25 mouse cellular contexts compared by ENCODE assay signal in the genomic region with DNA sequence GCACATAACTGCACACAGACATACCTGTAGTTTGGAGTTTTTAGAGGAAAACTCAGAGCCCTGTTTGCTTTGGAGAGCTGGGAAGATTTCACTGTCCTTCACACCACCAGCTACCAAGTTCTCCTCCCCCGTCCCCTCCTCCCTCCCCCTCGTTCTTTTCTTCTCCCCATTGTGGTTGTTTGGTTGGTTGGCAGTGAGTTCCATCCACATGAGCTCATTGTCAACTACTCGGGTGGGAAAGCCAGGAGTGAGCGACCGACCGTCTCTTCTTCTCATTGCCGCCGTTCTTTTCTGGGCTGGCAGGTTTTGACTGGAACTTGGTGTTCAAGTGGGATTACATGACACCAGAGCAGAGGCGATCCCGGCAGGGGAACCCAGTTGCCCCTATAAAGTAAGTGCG.
DNase-seq lines count a peak whose midpoint lies in the region; ATAC-seq lines count a peak whose summit lies in the region.
"Had no signal": no experiment of that assay in that cellular context is flagged by ENCODE, and none has a peak within 500 bp of the region (broad histone marks: within the 10 kb centered on the region; RNA-seq: fewer than 3 reads in every experiment).

No protein-coding gene starts in this region.

- ATAC-seq in hindbrain, embryonic 14.5 days (ENCODE audit: low FRiP score) = no peak
- no peak for ATAC-seq in midbrain, embryonic 11.5 days (ENCODE audit: low FRiP score)
- ATAC-seq: CD4-positive, CD25-positive, alpha-beta regulatory T cell, adult 4 months; intestine, postnatal 0 days had no signal

- WGBS in hindbrain, embryonic 10.5 days = 69% methylated on average over 11 of the region's 11 CpGs
- WGBS in hindbrain, embryonic 14.5 days = 58% methylated on average over 11 of the region's 11 CpGs
- WGBS in midbrain, embryonic 10.5 days = 75% methylated on average over 11 of the region's 11 CpGs
- 65% methylated on average over 11 of the region's 11 CpGs for WGBS in midbrain, embryonic 11.5 days
- WGBS in embryonic facial prominence, embryonic 10.5 days = 82% methylated on average over 11 of the region's 11 CpGs

- no peaks in the 10 kb centered on the region for H3K9me3 ChIP-seq in hindbrain, embryonic 10.5 days
- no peaks in the 10 kb centered on the region for H3K9me3 ChIP-seq in hindbrain, embryonic 14.5 days (ENCODE audit: control insufficient read depth, low read length)
- no peaks in the 10 kb centered on the region for H3K9me3 ChIP-seq in midbrain, embryonic 10.5 days (replicated peaks)
- no peaks in the 10 kb centered on the region for H3K9me3 ChIP-seq in midbrain, embryonic 11.5 days (ENCODE audit: control insufficient read depth, low read length)
- no peaks in the 10 kb centered on the region for H3K9me3 ChIP-seq in embryonic facial prominence, embryonic 10.5 days
- H3K9me3 ChIP-seq: embryonic facial prominence, embryonic 13.5 days; forebrain, embryonic 12.5 days; forebrain, embryonic 15.5 days; heart, embryonic 12.5 days; heart, embryonic 15.5 days; hindbrain, embryonic 15.5 days had no signal

- H3K4me3 ChIP-seq in hindbrain, embryonic 10.5 days = no peak overlapping the region
- no peak overlapping the region for H3K4me3 ChIP-seq in hindbrain, embryonic 14.5 days (replicated peaks; ENCODE audit: low read length)
- no peak overlapping the region for H3K4me3 ChIP-seq in midbrain, embryonic 10.5 days
- no peak overlapping the region for H3K4me3 ChIP-seq in midbrain, embryonic 11.5 days (ENCODE audit: low read depth, low read length)
- H3K4me3 ChIP-seq in embryonic facial prominence, embryonic 10.5 days = no peak overlapping the region
- H3K4me3 ChIP-seq: embryonic facial prominence, embryonic 13.5 days; erythroblast, embryonic 14.5 days; forebrain, embryonic 12.5 days; forebrain, embryonic 15.5 days; heart, embryonic 12.5 days; heart, embryonic 15.5 days; hindbrain, embryonic 15.5 days had no signal

- no peak overlapping the region for H3K4me2 ChIP-seq in hindbrain, embryonic 14.5 days (replicated peaks)
- no peak overlapping the region for H3K4me2 ChIP-seq in midbrain, embryonic 11.5 days
- H3K4me2 ChIP-seq: embryonic facial prominence, embryonic 13.5 days; forebrain, embryonic 12.5 days; forebrain, embryonic 15.5 days; heart, embryonic 12.5 days; heart, embryonic 15.5 days; hindbrain, embryonic 15.5 days had no signal

- H3K9ac ChIP-seq in hindbrain, embryonic 14.5 days = no peak overlapping the region
- H3K9ac ChIP-seq in midbrain, embryonic 11.5 days (ENCODE audit: low read length) = no peak overlapping the region
- H3K9ac ChIP-seq: embryonic facial prominence, embryonic 13.5 days; forebrain, embryonic 12.5 days; forebrain, embryonic 15.5 days; heart, embryonic 12.5 days; heart, embryonic 15.5 days; hindbrain, embryonic 15.5 days had no signal

- H3K4me1 ChIP-seq in hindbrain, embryonic 10.5 days (replicated peaks) = peaks cover 40% of the 10 kb centered on the region
- H3K4me1 ChIP-seq in hindbrain, embryonic 14.5 days (replicated peaks; ENCODE audit: control insufficient read depth, insufficient read depth, low read length) = peaks cover 10% of the 10 kb centered on the region; the same call in 1 of the 2 replicates
- peaks cover 28% of the 10 kb centered on the region for H3K4me1 ChIP-seq in midbrain, embryonic 10.5 days
- peaks cover 7% of the 10 kb centered on the region; the same call in 1 of the 2 replicates for H3K4me1 ChIP-seq in midbrain, embryonic 11.5 days (ENCODE audit: control insufficient read depth, insufficient read depth, low read length)
- H3K4me1 ChIP-seq in embryonic facial prominence, embryonic 10.5 days = peaks cover 26% of the 10 kb centered on the region
- H3K4me1 ChIP-seq: embryonic facial prominence, embryonic 13.5 days; hindbrain, embryonic 15.5 days had no signal

- intact Hi-C loops in heart, postnatal 14 days (cut with DNase I) = no loop called here

- H3K27me3 ChIP-seq in hindbrain, embryonic 10.5 days (ENCODE audit: insufficient read depth, poor library complexity, severe bottlenecking) = no peaks in the 10 kb centered on the region
- no peaks in the 10 kb centered on the region for H3K27me3 ChIP-seq in hindbrain, embryonic 14.5 days (ENCODE audit: control insufficient read depth, insufficient read depth, low read length)
- H3K27me3 ChIP-seq in midbrain, embryonic 10.5 days (ENCODE audit: low read depth, poor library complexity, severe bottlenecking) = no peaks in the 10 kb centered on the region
- no peaks in the 10 kb centered on the region for H3K27me3 ChIP-seq in midbrain, embryonic 11.5 days (ENCODE audit: control insufficient read depth, insufficient read depth, low read length)
- H3K27me3 ChIP-seq in embryonic facial prominence, embryonic 10.5 days (replicated peaks; ENCODE audit: low read depth, poor library complexity, severe bottlenecking) = no peaks in the 10 kb centered on the region
- H3K27me3 ChIP-seq: embryonic facial prominence, embryonic 13.5 days; forebrain, embryonic 12.5 days; forebrain, embryonic 15.5 days; heart, embryonic 12.5 days; heart, embryonic 15.5 days; hindbrain, embryonic 15.5 days had no signal

- peak overlapping the region; percentile 35; the same call in 1 of the 2 replicates for H3K27ac ChIP-seq in hindbrain, embryonic 10.5 days
- no peak overlapping the region for H3K27ac ChIP-seq in hindbrain, embryonic 14.5 days
- peak overlapping the region; percentile 77; the same call in 1 of the 2 replicates for H3K27ac ChIP-seq in midbrain, embryonic 10.5 days (replicated peaks)
- H3K27ac ChIP-seq in midbrain, embryonic 11.5 days (ENCODE audit: low read depth, low read length) = no peak overlapping the region
- peak overlapping the region; percentile 19; the same call in 1 of the 2 replicates for H3K27ac ChIP-seq in embryonic facial prominence, embryonic 10.5 days (replicated peaks)
- H3K27ac ChIP-seq: embryonic facial prominence, embryonic 13.5 days; forebrain, embryonic 12.5 days; heart, embryonic 15.5 days; hindbrain, embryonic 15.5 days had no signal

- no peak for DNase-seq in hindbrain, embryonic 10.5 days (ENCODE audit: low spot score)
- no peak for DNase-seq in hindbrain, embryonic 14.5 days (ENCODE audit: low spot score)
- DNase-seq in midbrain, embryonic 10.5 days (ENCODE audit: low spot score) = no peak
- DNase-seq in midbrain, embryonic 11.5 days (ENCODE audit: low spot score, missing footprints) = no peak
- DNase-seq in Muller cell, postnatal 12 days (ENCODE audit: inconsistent ontology term) = peak; percentile 87
- no peak for DNase-seq in embryonic facial prominence, embryonic 10.5 days (ENCODE audit: low spot score)
- no peak for DNase-seq in heart, postnatal 14 days
- no peak for DNase-seq in layer of hippocampus, adult 18-20 months (ENCODE audit: low spot score in 2 of 2)
- DNase-seq: B cell, adult 2 months; cerebellum, adult 11 months; cerebellum, adult 9-11 months; cerebellum, postnatal 25 days; gastrocnemius, postnatal 25 days; heart, adult 18-20 months; heart, postnatal 10 days; heart, postnatal 4 days had no signal

- peaks cover 94% of the 10 kb centered on the region for H3K36me3 ChIP-seq in hindbrain, embryonic 10.5 days
- H3K36me3 ChIP-seq in hindbrain, embryonic 14.5 days (replicated peaks; ENCODE audit: control insufficient read depth, insufficient read depth) = peaks cover 70% of the 10 kb centered on the region
- peaks cover 92% of the 10 kb centered on the region for H3K36me3 ChIP-seq in midbrain, embryonic 10.5 days
- H3K36me3 ChIP-seq in midbrain, embryonic 11.5 days (ENCODE audit: control insufficient read depth, insufficient read depth, low read length) = peaks cover 14% of the 10 kb centered on the region; the same call in 1 of the 2 replicates
- H3K36me3 ChIP-seq in embryonic facial prominence, embryonic 10.5 days (replicated peaks) = peaks cover 94% of the 10 kb centered on the region

Comparison
In these comparisons a context has a peak if more than half of its experiments do, and no peak if none do; other contexts are left out.
1. H3K27ac ChIP-seq: peak in hindbrain, embryonic 10.5 days (single experiment), midbrain, embryonic 10.5 days (single experiment) and embryonic facial prominence, embryonic 10.5 days (single experiment); none in hindbrain, embryonic 14.5 days (single experiment) and midbrain, embryonic 11.5 days (single experiment).